Mouse (Mus musculus) intestine, embryonic 16.5 days (tissue): Measurements from ENCODE around the gene Krtap13-1. TPM values are rescaled to one million over a fixed set of nuclear protein-coding genes. Genes with fewer than 3 reads are reported as not detected.
"Not testable (repeated sequence)": the region's sequence is repeated elsewhere in the genome, so short reads cannot be mapped to it uniquely, and the experiment has no call there.

Experiments
- ATAC-seq: fragments of 200-750 bp; cut with Nextera tagmentation; 2 replicates; pipeline ENCODE4 v1.8.0; 2017; ENCODE audit warnings: moderate TSS enrichment, moderate library complexity
- H3K27ac ChIP-seq: fragments of 300-500 bp; sonication (generic); 2 replicates; pipeline ENCODE4 v1.5.1; 2014; ENCODE audit warnings: mild to moderate bottlenecking, low read length
- H3K27me3 ChIP-seq: fragments of 300-500 bp; sonication (generic); replicated peaks from 2 replicates; pipeline ENCODE4 v1.6.1; 2014; ENCODE audit warnings: low read length, control low read depth, mixed read lengths; ENCODE audit not compliant: control insufficient read depth, insufficient read depth
- H3K36me3 ChIP-seq: fragments of 300-500 bp; sonication (generic); 2 replicates; pipeline ENCODE4 v1.6.1; 2014; ENCODE audit warnings: low read length, control low read depth; ENCODE audit not compliant: control insufficient read depth, insufficient read depth
- H3K4me1 ChIP-seq: fragments of 300-500 bp; sonication (generic); 2 replicates; pipeline ENCODE4 v1.6.1; 2014; ENCODE audit warnings: low read length, control low read depth, mixed read lengths; ENCODE audit not compliant: control insufficient read depth, insufficient read depth
- H3K4me2 ChIP-seq: fragments of 300-500 bp; sonication (generic); 2 replicates; pipeline ENCODE4 v1.6.1; 2014; ENCODE audit warnings: low read depth, low read length, control low read depth
- H3K4me3 ChIP-seq: fragments of 300-500 bp; sonication (generic); 2 replicates; pipeline ENCODE4 v1.5.1; 2014; ENCODE audit warnings: mild to moderate bottlenecking, low read length
- H3K9ac ChIP-seq: fragments of 300-500 bp; sonication (generic); 2 replicates; pipeline ENCODE4 v1.6.1; 2014; ENCODE audit warnings: low read depth, low read length
- H3K9me3 ChIP-seq: fragments of 300-500 bp; sonication (generic); 2 replicates; pipeline ENCODE4 v1.6.1; 2016; ENCODE audit warnings: low read length, control low read depth; ENCODE audit not compliant: control insufficient read depth
- WGBS: fragments of 180-500 bp; shearing (Covaris S2); extraction: QIAGEN DNeasy Blood & Tissue Kit; methylation state at CpG from one replicate; pipeline ENCODE4 v1.1.7; 2014; 5-methylcytosine and 5-hydroxymethylcytosine counted together
- polyA plus RNA-seq: library from polyadenylated mRNA; unstranded; fragments of >200 nt; fragmentation: Nextera tagmentation; extraction: Ambion mirVana; gene quantifications from 2 replicates; pipeline ENCODE4 v1.2.1, GENCODE M21; 2015

Gene Krtap13-1
- polyA plus RNA-seq, 1 experiment from 2014 or later: not detected

GRCm38 (mm10) chr16:88720031-88720430 lies 8.6 kb upstream of the Krtap13-1 start:
- H3K27ac ChIP-seq: no peak overlapping the region
- ATAC-seq: no peak
- H3K36me3 ChIP-seq: no peaks in the 10 kb centered on the region
- no peak overlapping the region for H3K4me2 ChIP-seq
- H3K4me3 ChIP-seq: no peak overlapping the region
- 29% methylated on average over 1 of the region's 1 CpGs for WGBS
- H3K9me3 ChIP-seq: no peaks in the 10 kb centered on the region
- H3K27me3 ChIP-seq: no peaks in the 10 kb centered on the region
- H3K9ac ChIP-seq: no peak overlapping the region
- H3K4me1 ChIP-seq: no peaks in the 10 kb centered on the region

DNA sequence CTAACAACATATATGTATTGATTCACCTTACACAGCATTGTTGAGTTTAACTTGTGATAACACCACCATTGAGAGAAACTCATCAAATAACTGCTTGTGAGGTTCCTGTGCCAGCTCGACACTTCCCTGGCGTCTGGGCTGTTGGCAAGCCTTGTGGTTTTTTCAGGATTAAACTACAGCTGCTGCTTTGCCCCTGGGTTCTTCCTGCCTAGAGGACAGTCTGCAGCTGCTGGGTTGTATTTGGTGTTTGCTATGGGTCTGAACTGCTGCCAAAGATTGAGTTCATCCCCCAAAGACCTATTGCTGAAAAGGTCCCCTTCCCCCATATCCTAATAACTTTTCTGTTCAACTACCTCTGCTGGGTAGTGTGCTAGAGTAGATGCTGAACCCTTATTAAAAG lies 6.7 kb downstream of the Krtap13-1 start:
- no peak for ATAC-seq
- WGBS: 61% methylated on average over 2 of the region's 2 CpGs
- H3K27me3 ChIP-seq: no peaks in the 10 kb centered on the region

GRCm38 (mm10) chr16:88744750-88745340 lies 16.2 kb downstream of the Krtap13-1 start:
- Histone ChIP-seq H3K4me3 (no peak overlapping the region), H3K4me1 (no peaks in the 10 kb centered on the region), H3K4me2 (no peak overlapping the region), H3K27me3 (no peaks in the 10 kb centered on the region), H3K9ac (no peak overlapping the region), H3K27ac (no peak overlapping the region), H3K36me3 (no peaks in the 10 kb centered on the region), H3K9me3 (no peaks in the 10 kb centered on the region)
- ATAC-seq: no peak
- WGBS: 80% methylated on average over 4 of the region's 4 CpGs

More for the DNA sequence above, 6.7 kb downstream of the Krtap13-1 start:
- Histone ChIP-seq H3K4me1 (no peaks in the 10 kb centered on the region), H3K9ac (no peak overlapping the region), H3K9me3 (no peaks in the 10 kb centered on the region), H3K27ac (no peak overlapping the region), H3K4me2 (no peak overlapping the region), H3K4me3 (no peak overlapping the region), H3K36me3 (no peaks in the 10 kb centered on the region)

- Histone ChIP-seq H3K4me1 (no peaks in the 10 kb centered on the region), H3K27me3 (no peaks in the 10 kb centered on the region), H3K4me3 (no peak overlapping the region), H3K4me2 (no peak overlapping the region), H3K9me3 (no peaks in the 10 kb centered on the region), H3K36me3 (no peaks in the 10 kb centered on the region), H3K27ac (no peak overlapping the region), H3K9ac (no peak overlapping the region)
- WGBS: 70% methylated on average over 4 of the region's 4 CpGs
- ATAC-seq: no peak
These were observed 19.3 kb downstream of the Krtap13-1 start for GRCm38 (mm10) chr16:88747943-88748342.

DNA sequence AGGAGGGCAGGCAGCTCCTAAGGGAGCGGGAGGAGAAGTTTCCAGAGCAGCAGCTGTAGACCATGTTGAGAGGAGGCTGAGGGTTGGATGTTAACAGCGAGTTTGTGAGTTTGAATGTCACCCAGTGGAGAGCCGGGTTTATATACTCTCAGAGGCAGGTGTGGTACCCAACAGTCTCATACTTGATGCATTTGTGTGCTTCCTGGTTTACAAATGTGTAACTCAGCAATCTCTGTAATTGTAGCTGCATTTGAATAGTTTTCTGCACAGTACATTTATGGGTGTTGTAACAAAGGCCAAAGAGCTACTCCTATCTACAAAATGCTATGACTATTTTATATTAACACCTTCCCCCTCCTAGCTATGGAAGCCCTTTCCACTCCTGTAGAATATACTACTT lies 22.9 kb downstream of the Krtap13-1 start, which contains the start of gene Krtap13:
Gene Krtap13, minus strand, starts transcription at position 101 of the 400 bp plus-strand sequence.
- not testable (repeated sequence) for H3K27ac ChIP-seq, H3K4me3 ChIP-seq, H3K36me3 ChIP-seq, H3K4me2 ChIP-seq, H3K4me1 ChIP-seq, H3K9me3 ChIP-seq, ATAC-seq, H3K9ac ChIP-seq, H3K27me3 ChIP-seq
- 83% methylated on average over 3 of the region's 3 CpGs for WGBS

DNA sequence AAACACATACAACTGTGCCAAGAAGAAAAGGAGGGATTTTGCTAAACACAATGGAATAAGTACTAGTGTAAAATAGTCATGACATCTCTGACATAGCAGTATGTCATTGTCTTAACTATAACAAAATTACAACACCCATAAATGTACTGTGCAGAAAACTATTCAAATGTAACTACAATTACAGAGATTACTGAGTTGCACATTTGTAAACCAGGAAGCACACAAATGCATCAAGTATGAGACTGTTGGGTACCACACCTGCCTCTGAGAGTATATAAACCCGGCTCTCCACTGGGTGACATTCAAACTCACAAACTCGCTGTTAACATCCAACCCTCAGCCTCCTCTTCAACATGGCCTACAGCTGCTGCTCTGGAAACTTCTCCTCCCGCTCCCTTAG lies 29.9 kb downstream of the Krtap13-1 start, which contains the start of gene 2310034C09Rik:
Gene 2310034C09Rik, plus strand, starts transcription at position 301 of the 400 bp plus-strand sequence.
- H3K4me3 ChIP-seq, ATAC-seq, H3K9me3 ChIP-seq, H3K4me1 ChIP-seq, H3K9ac ChIP-seq, H3K27ac ChIP-seq, H3K27me3 ChIP-seq, H3K4me2 ChIP-seq, H3K36me3 ChIP-seq: not testable (repeated sequence)
- whole genome bisulfite sequencing: 80% methylated on average over 3 of the region's 3 CpGs

GRCm38 (mm10) chr16:88774106-88774505 lies 45.4 kb downstream of the Krtap13-1 start, which contains the start of gene 2310057N15Rik:
Gene 2310057N15Rik, minus strand, starts transcription at chr16:88774206.
- H3K27me3 ChIP-seq: no peaks in the 10 kb centered on the region
- H3K4me2 ChIP-seq: no peak within 1 kb of the TSS
- H3K9ac ChIP-seq: no peak within 1 kb of the TSS
- no peak within 1 kb of the TSS for H3K4me3 ChIP-seq
- no peaks in the 10 kb centered on the region for H3K36me3 ChIP-seq
- H3K4me1 ChIP-seq: no peaks in the 10 kb centered on the region
- H3K9me3 ChIP-seq: no peaks in the 10 kb centered on the region
- no peak within 1 kb of the TSS for H3K27ac ChIP-seq
- no peak for ATAC-seq
- WGBS: 85% methylated on average over 2 of the region's 2 CpGs

- H3K4me3 ChIP-seq: no peak within 1 kb of the TSS
- H3K4me1 ChIP-seq: no peaks in the 10 kb centered on the region
- H3K36me3 ChIP-seq: no peaks in the 10 kb centered on the region
- ATAC-seq: no peak
- no peaks in the 10 kb centered on the region for H3K27me3 ChIP-seq
- 88% methylated on average over 5 of the region's 6 CpGs for WGBS
- no peaks in the 10 kb centered on the region for H3K9me3 ChIP-seq
- no peak within 1 kb of the TSS for H3K27ac ChIP-seq
- no peak within 1 kb of the TSS for H3K9ac ChIP-seq
- H3K4me2 ChIP-seq: no peak within 1 kb of the TSS
These were observed 48.9 kb downstream of the Krtap13-1 start, which contains the start of gene Gm5965 for GRCm38 (mm10) chr16:88777596-88777995. Gene Gm5965, plus strand, starts transcription at chr16:88777896.
